Mouse (Mus musculus) lung, postnatal 0 days (tissue): ENCODE data around the gene Gm20388.

ENCODE experiments used
- CTCF ChIP-seq: IDR thresholded peaks from 2 replicates; pipeline ENCODE4 v1.5.1; 2016; ENCODE audit warnings: antibody characterized with exemption, mild to moderate bottlenecking
- EP300 ChIP-seq: IDR thresholded peaks from 2 replicates; pipeline ENCODE4 v1.6.1; 2016; ENCODE audit warnings: antibody characterized with exemption, mild to moderate bottlenecking, control low read depth

DNA sequence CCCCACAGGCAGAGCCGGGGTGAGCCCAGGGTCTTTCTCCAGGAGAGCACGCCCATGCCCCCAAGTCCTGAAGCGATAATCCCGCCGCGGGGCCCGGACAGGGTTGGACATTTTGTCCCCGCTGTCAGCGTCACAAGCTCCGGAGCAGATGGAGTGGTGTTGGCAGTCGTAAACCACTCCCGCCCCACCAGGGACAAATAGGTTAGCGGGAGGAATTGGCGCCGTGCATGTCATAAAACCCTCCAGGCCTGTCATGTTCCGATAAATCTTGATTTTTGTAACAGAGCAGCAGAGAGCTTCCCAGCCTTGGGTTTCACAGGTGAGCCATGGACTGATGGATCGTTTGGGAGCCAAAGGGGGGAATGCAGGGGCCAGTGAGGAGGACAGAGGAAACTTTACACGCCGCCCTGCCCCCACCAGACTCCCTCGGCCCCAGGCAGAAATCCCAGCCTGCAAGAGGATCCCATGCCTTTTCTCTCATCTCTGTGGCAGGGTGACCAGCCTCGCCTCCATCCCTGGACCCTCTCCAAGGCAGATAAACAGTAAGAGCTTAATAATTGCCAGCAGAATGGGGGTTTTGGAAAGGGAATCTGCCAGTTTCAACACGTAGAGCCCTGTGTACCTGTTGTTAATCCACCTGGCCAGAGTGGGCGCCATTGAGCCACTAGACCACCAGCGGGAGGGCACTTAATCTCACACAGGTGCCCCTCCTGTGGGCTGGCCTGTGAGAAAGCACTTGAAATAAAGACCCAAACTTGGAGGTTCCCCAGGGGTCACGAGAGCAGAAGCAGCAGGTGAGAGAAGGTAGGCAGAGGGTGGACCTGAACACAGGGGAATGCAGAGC, 1400.6 kb downstream of the Gm20388 start:
- TF ChIP-seq CTCF (peak; percentile 26; the same call in 1 of the 2 replicates), EP300 (no peak)
